Mouse (Mus musculus) cerebellum, adult 2 months (tissue): ENCODE results near the gene Cyb5r3. TPM values are rescaled to one million over a fixed set of nuclear protein-coding genes. Genes with fewer than 3 reads are reported as not detected.

Experiments
- DNase-seq, 2 experiments: peaks; one replicate each; pipeline ENCODE4 v3.0.0; 2021
- H3K27ac ChIP-seq: fragments of 200-500 bp; 2 replicates; pipeline ENCODE4 v1.5.1; 2012; ENCODE audit warnings: low read length, control low read depth, inconsistent platforms; ENCODE audit not compliant: insufficient read depth
- H3K27me3 ChIP-seq: fragments of 200-500 bp; 2 replicates; pipeline ENCODE4 v1.6.1; 2012; ENCODE audit warnings: inconsistent platforms, mild to moderate bottlenecking, low read length, moderate library complexity; ENCODE audit not compliant: control insufficient read depth, insufficient read depth
- H3K4me1 ChIP-seq: fragments of 200-500 bp; 2 replicates; pipeline ENCODE4 v1.6.1; 2011; ENCODE audit warnings: low read length; ENCODE audit not compliant: control insufficient read depth, insufficient read depth
- H3K4me3 ChIP-seq: fragments of 200-500 bp; replicated peaks from 2 replicates; pipeline ENCODE3; 2011; ENCODE audit warnings: mild to moderate bottlenecking, low read depth, low read length, control low read depth; ENCODE audit not compliant: insufficient read depth
- CTCF ChIP-seq: fragments of 200-500 bp; IDR thresholded peaks from 2 replicates; pipeline ENCODE4 v1.5.1; 2011; ENCODE audit warnings: low read depth, mild to moderate bottlenecking, control low read depth, low read length, moderate library complexity, borderline replicate concordance; ENCODE audit not compliant: insufficient read depth
- POLR2A ChIP-seq: fragments of 200-500 bp; IDR thresholded peaks from 2 replicates; pipeline ENCODE4 v1.6.1; 2011; ENCODE audit warnings: low read length, control low read depth, borderline replicate concordance; ENCODE audit not compliant: insufficient read depth
- WGBS: fragments of 180-500 bp; shearing (Covaris S2); methylation state at CpG from one replicate; pipeline ENCODE4 v1.1.7; 2018; 5-methylcytosine and 5-hydroxymethylcytosine counted together
- polyA plus RNA-seq: library from polyadenylated mRNA; depleted of rRNA; stranded (reverse); fragments of >200 nt; gene quantifications from 2 replicates; pipeline ENCODE4 v1.2.3, GENCODE M21; 2012

Cyb5r3 gene
- polyA plus RNA-seq, 1 experiment = 68.6 TPM

DNA sequence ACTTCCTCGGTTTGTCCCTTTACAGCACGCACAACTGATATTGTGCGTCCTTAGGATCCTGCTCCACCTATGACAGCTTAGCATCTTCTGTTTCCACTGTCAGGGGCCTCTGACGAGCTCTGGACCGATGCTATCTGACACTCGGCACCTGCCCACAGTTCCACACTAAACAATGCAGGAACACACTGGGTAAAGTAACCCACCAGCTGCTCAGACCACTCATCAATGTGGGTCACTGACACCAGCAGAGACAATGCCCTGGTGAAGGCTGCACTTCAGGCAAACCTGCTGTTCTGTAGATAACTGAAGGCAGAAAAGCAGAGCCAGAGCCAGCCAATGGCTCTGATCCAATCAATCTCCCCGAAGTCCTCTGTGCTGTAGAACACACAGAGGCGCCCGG is 45.8 kb downstream of the Cyb5r3 start:
- no peak overlapping the region for H3K4me3 ChIP-seq
- WGBS = 57% methylated on average over 9 of the region's 9 CpGs
- no peak overlapping the region for H3K27ac ChIP-seq
- no peak for DNase-seq
- no peaks in the 10 kb centered on the region for H3K27me3 ChIP-seq
- H3K4me1 ChIP-seq = no peaks in the 10 kb centered on the region
- TF ChIP-seq CTCF (no peak), POLR2A (no peak)

DNA sequence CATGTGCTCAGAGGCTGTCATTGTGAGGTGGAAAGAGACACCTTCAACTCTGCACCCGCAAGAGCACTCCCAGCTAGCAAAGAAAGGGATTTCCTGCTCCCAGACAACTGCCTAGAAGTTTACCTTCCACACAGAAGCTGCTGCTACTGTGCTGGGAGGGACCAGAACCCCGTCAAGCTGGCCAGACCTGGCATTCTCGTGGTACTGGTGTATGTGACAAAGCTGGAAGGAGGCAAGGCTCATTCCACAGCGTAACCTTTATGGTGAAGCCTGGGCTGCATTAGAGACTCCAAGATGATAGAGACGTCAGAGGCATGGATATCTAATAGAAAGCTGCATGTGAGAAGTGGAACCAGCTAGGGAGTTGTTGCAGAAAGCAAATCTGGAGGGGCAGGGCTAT is 47.8 kb downstream of the Cyb5r3 start:
- TF ChIP-seq CTCF (no peak), POLR2A (no peak)
- no peak for DNase-seq
- Histone ChIP-seq H3K4me3 (no peak overlapping the region), H3K27ac (no peak overlapping the region), H3K27me3 (no peaks in the 10 kb centered on the region), H3K4me1 (no peaks in the 10 kb centered on the region)
- 74% methylated on average over 5 of the region's 5 CpGs for WGBS

DNA sequence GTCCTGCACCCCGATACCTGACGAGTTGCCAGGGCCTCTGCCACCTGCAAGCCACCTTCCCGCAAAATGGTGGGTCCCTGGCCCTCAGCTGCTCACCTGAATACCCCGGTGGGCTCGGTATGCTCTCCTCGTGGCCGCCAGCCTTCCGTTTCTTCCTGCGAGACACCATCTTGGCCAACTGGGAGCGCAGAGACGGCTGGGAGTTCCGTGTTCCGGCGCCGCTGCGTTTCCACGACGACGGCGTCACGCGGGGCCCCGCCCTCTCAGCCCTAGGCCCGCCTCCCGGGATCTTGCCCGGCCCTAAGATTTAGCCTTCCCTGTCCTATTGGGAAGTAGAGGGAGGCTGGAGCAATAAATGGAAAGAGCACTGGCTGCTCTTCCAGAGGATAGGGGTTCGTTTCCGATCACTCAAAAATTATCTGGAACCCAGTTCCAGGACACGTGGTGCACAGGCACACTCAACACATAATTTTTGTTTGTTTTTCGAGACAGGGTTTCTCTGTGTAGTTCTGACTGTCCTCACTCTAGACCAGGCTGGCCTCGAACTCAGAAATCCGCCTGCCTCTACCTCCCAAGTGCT is 49.7 kb downstream of the Cyb5r3 start, which contains the start of gene Rrp7a:
Rrp7a (minus strand) TSS at position 236 of the 580 bp plus-strand sequence.
- Histone ChIP-seq H3K4me3 (peak within 1 kb of the TSS; percentile 65), H3K27me3 (no peaks in the 10 kb centered on the region), H3K27ac (no peak within 1 kb of the TSS), H3K4me1 (peaks cover 5% of the 10 kb centered on the region; the same call in 1 of the 2 replicates)
- DNase-seq = peak; percentile 91 to 92
- peak; percentile 55; the same call in 1 of the 2 replicates for TF ChIP-seq POLR2A
- TF ChIP-seq CTCF = no peak
- 7% methylated on average over 32 of the region's 32 CpGs for WGBS

DNA sequence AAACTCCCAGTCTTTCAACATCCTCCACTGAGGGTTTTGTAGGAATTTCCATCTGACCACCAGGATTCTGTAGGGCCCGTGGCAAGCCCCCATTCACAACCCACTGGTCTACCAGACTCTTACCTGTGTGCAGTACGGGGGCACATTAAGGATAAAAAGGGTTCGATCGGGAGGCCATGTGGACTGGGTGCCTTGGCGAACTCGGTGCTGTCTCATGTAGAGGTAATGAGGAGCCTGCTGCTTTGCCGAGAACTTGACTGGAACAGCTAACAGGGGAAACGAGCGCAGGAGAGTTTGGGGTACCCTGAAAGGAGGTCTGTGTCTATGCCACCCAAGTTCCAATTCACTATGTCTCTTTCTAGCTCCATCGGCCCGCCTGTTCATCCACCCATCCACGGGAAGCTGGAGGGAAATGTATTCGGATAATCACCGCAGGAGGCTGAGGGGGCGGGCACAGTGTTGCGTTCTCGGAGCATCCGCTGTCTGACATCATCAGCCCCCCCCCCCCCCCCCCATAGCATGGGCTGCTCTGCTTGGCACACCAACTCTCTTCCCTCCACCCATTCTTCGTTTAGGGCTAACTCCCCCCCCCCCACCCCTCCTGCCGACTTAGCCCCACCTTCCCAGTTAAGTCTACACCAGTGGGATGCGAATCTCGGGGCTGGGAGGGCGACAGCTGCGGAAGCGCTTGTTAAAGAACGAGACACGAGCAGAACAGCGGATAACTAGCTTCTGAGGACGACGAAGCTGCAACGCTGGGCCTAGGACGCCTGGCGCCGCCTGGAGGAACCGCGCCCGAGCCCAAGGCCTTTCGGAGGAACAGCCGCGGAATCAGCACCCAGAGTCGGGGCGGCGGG is 50.5 kb downstream of the Cyb5r3 start:
- no peak for TF ChIP-seq POLR2A
- no peak for TF ChIP-seq CTCF
- peak; percentile 57 to 59 for DNase-seq
- H3K4me3 ChIP-seq = peak overlapping the region; percentile 65
- H3K4me1 ChIP-seq = peaks cover 5% of the 10 kb centered on the region; the same call in 1 of the 2 replicates
- H3K27ac ChIP-seq = no peak overlapping the region
- WGBS = 2% methylated on average over 43 of the region's 43 CpGs
- H3K27me3 ChIP-seq = no peaks in the 10 kb centered on the region

DNA sequence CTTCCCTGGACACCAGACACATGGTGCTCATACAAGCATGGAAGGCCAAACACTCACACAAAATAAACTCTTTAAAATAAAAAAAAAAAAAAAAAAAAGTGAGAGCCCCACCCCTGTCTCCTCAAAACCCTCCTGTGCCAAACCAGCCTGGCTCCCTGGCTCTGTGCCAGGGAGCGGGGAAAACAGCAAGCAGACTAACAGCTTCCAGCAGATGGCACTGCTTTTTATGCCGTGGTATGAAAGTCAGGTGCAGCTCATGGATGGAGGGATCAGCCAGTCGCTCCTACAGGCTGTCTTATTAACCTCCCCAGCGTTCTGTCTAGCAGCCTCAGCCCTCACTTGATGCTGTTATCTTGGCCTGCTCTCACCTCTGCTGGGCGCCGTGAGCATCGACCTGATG is 54.0 kb downstream of the Cyb5r3 start:
- H3K4me3 ChIP-seq = no peak overlapping the region
- peak; percentile 64 for TF ChIP-seq CTCF
- no peak for TF ChIP-seq POLR2A
- 14% methylated on average over 7 of the region's 7 CpGs for WGBS
- no peaks in the 10 kb centered on the region for H3K27me3 ChIP-seq
- no peak overlapping the region for H3K27ac ChIP-seq
- H3K4me1 ChIP-seq = peaks cover 5% of the 10 kb centered on the region; the same call in 1 of the 2 replicates
- peak; percentile 65 to 73 for DNase-seq

DNA sequence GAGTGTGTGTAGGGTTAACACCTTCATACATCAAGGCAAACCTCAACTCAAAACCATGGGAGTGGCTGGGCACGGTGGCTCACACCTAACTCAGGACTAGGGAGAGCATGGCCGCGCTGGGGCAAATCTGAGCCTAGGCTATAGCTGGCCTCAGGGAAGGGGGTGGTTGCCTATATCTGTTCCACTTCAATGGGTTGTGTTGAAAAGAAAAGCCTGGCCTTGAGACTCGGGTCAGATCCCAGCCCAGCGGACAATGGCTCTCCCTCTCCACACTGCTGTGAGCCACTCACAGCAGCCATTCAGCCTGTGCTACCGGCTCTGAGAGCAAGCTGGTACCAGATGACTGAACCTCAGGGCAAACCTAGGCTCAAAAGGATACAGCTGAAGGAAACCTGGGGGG is 57.3 kb downstream of the Cyb5r3 start:
- Histone ChIP-seq H3K4me1 (peaks cover 8% of the 10 kb centered on the region; the same call in 1 of the 2 replicates), H3K27ac (no peak overlapping the region), H3K27me3 (no peaks in the 10 kb centered on the region), H3K4me3 (no peak overlapping the region)
- WGBS = 44% methylated on average over 6 of the region's 6 CpGs
- no peak for TF ChIP-seq POLR2A
- no peak for TF ChIP-seq CTCF
- no peak for DNase-seq

DNA sequence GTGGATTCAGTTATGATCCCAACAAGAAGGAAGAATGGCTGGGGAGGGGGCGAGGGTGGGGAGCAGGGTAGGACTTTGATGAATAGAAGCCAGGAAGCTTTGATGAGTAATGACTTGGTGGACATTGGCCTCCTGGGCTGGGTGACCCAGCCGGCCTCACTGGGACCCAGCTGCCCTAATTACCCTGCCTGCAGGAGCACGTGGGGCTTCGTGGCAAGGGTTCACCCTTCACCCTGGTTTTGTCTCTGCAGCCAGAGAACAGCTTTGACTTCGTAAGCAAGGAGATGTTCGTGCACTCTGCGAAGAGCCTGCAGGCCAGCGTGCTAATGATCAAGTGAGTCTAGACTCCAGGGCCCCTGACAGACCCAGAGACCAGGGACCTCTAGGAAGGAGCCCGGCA is 58.3 kb downstream of the Cyb5r3 start:
- DNase-seq = no peak
- no peak overlapping the region for H3K4me3 ChIP-seq
- peaks cover 8% of the 10 kb centered on the region; the same call in 1 of the 2 replicates for H3K4me1 ChIP-seq
- H3K27ac ChIP-seq = no peak overlapping the region
- no peak for TF ChIP-seq POLR2A
- no peak for TF ChIP-seq CTCF
- no peaks in the 10 kb centered on the region for H3K27me3 ChIP-seq
- 80% methylated on average over 9 of the region's 9 CpGs for WGBS

DNA sequence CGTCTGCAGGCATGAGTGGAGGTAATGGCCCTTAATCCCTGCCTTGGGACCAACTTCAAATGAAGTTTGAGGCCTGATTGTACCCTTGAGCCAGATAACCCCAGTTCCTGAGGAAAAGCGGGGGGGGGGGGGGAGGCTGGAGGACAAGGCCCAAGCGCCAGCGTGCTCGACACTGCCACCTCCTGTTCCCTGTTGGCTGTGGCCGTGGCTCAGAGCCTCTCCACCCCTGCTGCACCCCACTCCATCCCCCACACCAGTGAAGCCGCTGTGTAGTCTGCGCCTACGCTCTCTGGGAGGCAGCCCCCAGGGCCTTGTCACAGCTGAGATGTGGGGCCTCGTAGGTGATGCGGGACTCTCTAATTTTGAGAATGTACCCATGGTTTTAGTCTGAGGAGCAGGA is 59.5 kb downstream of the Cyb5r3 start:
- Histone ChIP-seq H3K4me3 (no peak overlapping the region), H3K27me3 (no peaks in the 10 kb centered on the region), H3K4me1 (0 out of 2 replicates have a peak, but pooled peaks cover 3% of the 10 kb centered on the region), H3K27ac (no peak overlapping the region)
- WGBS = 7% methylated on average over 11 of the region's 11 CpGs
- peak; percentile 70 for TF ChIP-seq CTCF
- TF ChIP-seq POLR2A = no peak
- peak; percentile 52 to 61 for DNase-seq
